Mouse (Mus musculus) monocyte, adult 5-6 weeks (primary cell): ENCODE results near the gene Mlf2. TPM values are rescaled to one million over a fixed set of nuclear protein-coding genes. Genes with fewer than 3 reads are reported as not detected.

Experiments used
- ATAC-seq: fragments of 153-309, 156-312 bp; replicated peaks from 2 replicates; pipeline ENCODE4 v1.8.0; 2017; ENCODE audit warnings: mild to moderate bottlenecking; ENCODE audit not compliant: low TSS enrichment, insufficient number of reproducible peaks, severe bottlenecking, poor library complexity, low FRiP score
- total RNA-seq: library from RNA; stranded (forward); fragments of 200-1000, 200-491, 200-594 nt; gene quantifications from 3 replicates; pipeline ENCODE4 v1.2.3, GENCODE M21; 2017

Gene Mlf2
- total RNA-seq, 1 experiment from 2014 or later: 56.4 TPM

- no peak for ATAC-seq
Observed at GRCm38 (mm10) chr6:124907767-124908166, 23.4 kb upstream of the Mlf2 start.

GRCm38 (mm10) chr6:124910032-124910431 lies 21.2 kb upstream of the Mlf2 start:
- no peak for ATAC-seq

GRCm38 (mm10) chr6:124911533-124912218 lies 19.5 kb upstream of the Mlf2 start, which contains the start of gene Lag3:
Gene Lag3 (minus strand): TSS chr6:124911705.
- no peak for ATAC-seq

GRCm38 (mm10) chr6:124913214-124913613 lies 18.0 kb upstream of the Mlf2 start:
- no peak for ATAC-seq

GRCm38 (mm10) chr6:124913721-124914285 lies 17.4 kb upstream of the Mlf2 start:
- ATAC-seq: no peak

GRCm38 (mm10) chr6:124914511-124914910 lies 16.7 kb upstream of the Mlf2 start:
- no peak for ATAC-seq

- no peak for ATAC-seq
Observed at GRCm38 (mm10) chr6:124915160-124915941, 15.8 kb upstream of the Mlf2 start.

GRCm38 (mm10) chr6:124915942-124916694 lies 15.1 kb upstream of the Mlf2 start:
- no peak for ATAC-seq

GRCm38 (mm10) chr6:124916695-124917517 lies 14.3 kb upstream of the Mlf2 start:
- peak; percentile 28; the same call in 1 of the 2 replicates for ATAC-seq

- no peak for ATAC-seq
Observed at GRCm38 (mm10) chr6:124917518-124918330, 13.5 kb upstream of the Mlf2 start.

- no peak for ATAC-seq
Observed at GRCm38 (mm10) chr6:124918331-124918690, 12.9 kb upstream of the Mlf2 start.

GRCm38 (mm10) chr6:124918890-124919627 lies 12.1 kb upstream of the Mlf2 start:
- ATAC-seq: no peak

GRCm38 (mm10) chr6:124919695-124920317 lies 11.4 kb upstream of the Mlf2 start, which contains the start of gene Ptms:
Gene Ptms (minus strand): TSS chr6:124920103.
- ATAC-seq: peak; percentile 34; the same call in 1 of the 2 replicates

- ATAC-seq: no peak
Observed at GRCm38 (mm10) chr6:124920318-124921085, 10.7 kb upstream of the Mlf2 start.

- ATAC-seq: peak; percentile 52; the same call in 1 of the 2 replicates
Observed at GRCm38 (mm10) chr6:124921539-124921938, 9.6 kb upstream of the Mlf2 start.
